Mouse (Mus musculus) thymus, adult 2 months (tissue): ENCODE data around the gene Hpcal1.

ENCODE experiments used
- CTCF ChIP-seq: fragments of 200-500 bp; IDR thresholded peaks from 2 replicates; pipeline ENCODE4 v1.5.1; 2012; ENCODE audit warnings: mild to moderate bottlenecking, control low read depth, low read length, moderate library complexity, borderline replicate concordance; ENCODE audit not compliant: control insufficient read depth, poor library complexity, insufficient read depth; ENCODE audit errors: extremely low read depth
- POLR2A ChIP-seq: fragments of 200-500 bp; IDR thresholded peaks from 2 replicates; pipeline ENCODE4 v1.6.1; 2012; ENCODE audit warnings: mild to moderate bottlenecking, low read length, control low read depth, moderate library complexity; ENCODE audit not compliant: control insufficient read depth, poor library complexity, insufficient read depth; ENCODE audit errors: extremely low read depth

DNA sequence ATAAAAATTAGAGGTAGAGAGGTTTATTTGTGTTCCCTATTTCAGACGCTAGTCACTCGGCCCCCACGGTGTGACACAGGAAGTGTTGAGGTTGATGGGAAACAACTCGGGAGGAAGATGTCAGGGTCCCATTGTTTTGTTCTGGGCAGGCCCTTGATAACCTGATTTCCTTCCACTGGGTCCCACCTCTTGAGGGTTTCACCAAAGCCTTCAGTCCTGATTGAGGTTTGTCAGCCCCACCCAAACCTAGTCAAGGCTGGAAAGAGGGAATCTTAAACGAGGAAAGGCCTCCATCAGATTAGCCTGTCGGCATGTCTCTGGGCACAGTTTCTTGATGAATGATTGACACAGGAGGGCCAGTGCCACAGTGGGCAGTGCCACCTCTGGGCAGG, 12.3 kb downstream of the Hpcal1 start:
- TF ChIP-seq CTCF (no peak), POLR2A (no peak)
